Mouse (Mus musculus) retina, embryonic 14.5 days (tissue): ENCODE data around the gene Sugct.
A peak's percentile ranks its signal among the peaks of the same experiment; 100 is the strongest.
"Not testable (repeated sequence)": the region's sequence is repeated elsewhere in the genome, so short reads cannot be mapped to it uniquely, and the experiment has no call there.

Source experiments
- DNase-seq: peaks from one replicate; pipeline ENCODE4 v3.0.0-alpha.2; 2015; ENCODE audit warnings: low spot score

Gene Sugct

GRCm38 (mm10) chr13:16878056-16878455 is 817.3 kb downstream of the Sugct start:
- DNase-seq = no peak

GRCm38 (mm10) chr13:16859986-16860385 is 835.4 kb downstream of the Sugct start:
- DNase-seq = peak; percentile 47

- DNase-seq = no peak
Measured at GRCm38 (mm10) chr13:16847236-16847635, 848.1 kb downstream of the Sugct start.

GRCm38 (mm10) chr13:16840994-16841393 is 854.4 kb downstream of the Sugct start:
- DNase-seq = no peak

- no peak for DNase-seq
Measured at GRCm38 (mm10) chr13:16838409-16838808, 856.9 kb downstream of the Sugct start.

DNA sequence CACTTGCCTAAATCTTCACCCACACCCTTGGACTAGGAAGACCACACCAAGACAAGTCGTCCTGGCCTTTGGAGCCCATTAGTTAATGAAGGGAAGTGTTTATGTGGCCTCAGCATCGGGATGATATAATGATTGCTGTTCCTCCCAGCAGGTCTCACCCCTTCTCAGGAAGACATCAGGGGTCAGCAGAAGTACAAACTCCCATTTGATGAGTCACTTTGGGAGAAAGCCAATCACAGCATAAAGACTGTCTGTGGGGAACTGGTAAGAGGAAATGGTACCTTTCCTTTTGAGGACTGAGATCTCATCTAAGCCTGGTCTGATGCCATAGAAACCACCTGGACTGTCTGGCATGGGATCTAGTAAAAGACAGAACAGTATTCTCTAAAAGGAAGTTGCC is 860.2 kb downstream of the Sugct start:
- no peak for DNase-seq

DNA sequence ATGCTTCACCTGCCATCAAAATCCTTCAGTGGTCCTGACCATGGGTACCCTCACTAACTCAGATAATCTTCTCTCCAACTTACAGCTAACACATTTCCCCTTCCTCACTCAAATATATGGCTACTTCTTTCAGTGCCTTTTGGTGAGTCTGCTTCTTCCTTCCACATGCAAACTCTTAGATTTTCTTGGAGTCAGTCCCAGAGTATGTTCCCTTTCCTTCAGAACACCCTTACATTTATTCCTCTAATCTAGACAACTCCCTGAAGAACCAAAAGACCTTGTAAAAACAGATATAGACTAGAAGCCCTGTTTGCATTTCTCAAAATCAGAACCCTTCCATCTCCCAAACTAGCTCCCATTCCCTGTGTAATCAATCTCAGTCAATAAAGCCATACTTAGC is 862.3 kb downstream of the Sugct start:
- DNase-seq = no peak

DNA sequence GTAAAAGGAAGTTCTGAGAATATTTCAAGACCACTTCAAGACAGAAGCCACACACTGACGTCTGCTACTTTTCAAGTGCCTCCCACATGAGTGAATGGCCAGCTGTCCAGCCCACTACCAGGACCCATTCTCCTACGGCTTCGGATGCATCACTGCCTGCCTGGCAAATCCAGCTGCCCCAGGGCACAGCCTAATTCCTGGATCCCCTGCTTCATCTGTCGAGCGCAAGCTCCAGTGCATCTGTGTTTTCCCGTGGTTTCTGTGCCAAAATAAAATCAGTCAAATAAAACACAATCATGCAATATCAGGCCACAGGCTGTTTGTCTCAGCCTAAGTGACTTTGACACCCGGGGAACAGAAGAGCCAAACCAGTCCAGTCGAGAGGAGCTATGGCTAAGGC is 863.5 kb downstream of the Sugct start:
- no peak for DNase-seq

GRCm38 (mm10) chr13:16830291-16830690 is 865.1 kb downstream of the Sugct start:
- not testable (repeated sequence) for DNase-seq

DNA sequence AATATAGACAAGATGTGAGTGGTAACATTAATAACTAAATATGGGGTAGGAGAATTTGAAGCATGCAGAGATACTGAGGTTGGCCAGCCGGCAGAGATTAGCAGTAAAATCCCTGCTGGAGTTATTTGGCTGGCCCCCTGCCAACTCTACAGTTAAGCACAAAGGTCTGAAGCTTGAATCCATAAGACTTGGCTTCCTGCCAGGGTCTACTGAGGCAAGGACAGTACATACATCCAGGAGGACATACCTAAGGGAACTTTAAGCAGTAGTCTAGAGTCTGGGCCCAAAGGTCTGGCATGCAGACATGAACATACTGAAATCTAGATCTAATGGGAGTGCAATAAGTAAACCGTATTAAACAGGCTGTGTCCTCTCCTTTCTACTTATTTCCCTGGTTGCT is 865.8 kb downstream of the Sugct start:
- DNase-seq = no peak

DNA sequence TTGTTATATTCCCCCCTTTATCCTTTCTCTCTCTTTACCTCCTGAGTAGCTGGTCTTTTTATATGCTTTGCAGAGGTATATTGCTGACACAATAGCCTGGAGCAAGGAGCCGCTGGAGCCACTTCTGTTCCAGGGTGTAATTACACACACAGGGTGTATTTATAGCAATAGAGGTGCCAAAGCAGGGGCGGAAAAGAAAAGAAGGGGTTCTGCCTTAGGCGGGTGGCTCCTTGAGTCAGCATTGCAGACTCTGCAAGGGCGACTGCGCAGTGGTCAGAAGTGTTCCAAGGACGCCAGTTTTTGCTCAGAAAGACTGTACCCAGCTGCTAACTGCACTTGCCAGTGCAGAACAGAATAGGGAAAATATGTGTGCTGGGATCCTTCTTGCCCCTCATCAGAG is 869.7 kb downstream of the Sugct start:
- DNase-seq = no peak

DNA sequence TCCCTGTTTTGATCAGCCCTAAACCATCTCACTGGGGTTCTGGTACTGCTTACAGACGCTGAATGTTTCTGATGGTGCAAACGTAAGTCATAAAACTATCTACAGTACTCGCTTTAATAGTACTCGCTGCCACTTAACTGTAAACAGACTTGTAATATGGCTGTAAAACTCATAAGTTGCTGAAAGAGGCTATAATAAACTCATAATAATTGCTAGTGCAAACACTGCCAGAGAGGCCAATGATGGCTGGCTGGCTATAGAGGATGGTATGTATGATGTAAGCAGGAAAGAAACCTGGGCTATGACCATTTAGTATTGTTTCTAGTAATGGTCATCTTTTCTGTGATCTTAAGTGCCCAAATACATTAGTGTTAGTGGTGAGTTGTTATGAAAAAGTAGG is 873.6 kb downstream of the Sugct start:
- DNase-seq = no peak

DNA sequence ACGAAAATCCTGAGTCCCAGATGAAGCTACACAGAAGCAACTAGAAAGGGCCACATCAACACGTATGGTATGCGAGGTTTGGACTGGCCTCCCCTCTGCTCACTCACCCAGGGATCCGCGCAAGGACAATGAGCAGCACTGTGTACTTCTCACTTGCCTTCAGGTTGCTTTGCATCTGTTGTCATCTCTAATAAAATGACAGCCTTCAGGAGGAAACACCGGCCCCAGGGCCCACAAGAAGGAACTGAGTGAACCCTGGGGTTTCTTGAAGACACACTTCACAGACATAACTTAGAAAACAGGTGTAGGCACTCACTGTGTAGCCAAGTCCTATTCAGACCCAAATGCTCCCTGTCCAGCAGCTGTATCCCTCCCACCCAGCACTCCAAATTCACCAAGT is 877.9 kb downstream of the Sugct start:
- DNase-seq = no peak

DNA sequence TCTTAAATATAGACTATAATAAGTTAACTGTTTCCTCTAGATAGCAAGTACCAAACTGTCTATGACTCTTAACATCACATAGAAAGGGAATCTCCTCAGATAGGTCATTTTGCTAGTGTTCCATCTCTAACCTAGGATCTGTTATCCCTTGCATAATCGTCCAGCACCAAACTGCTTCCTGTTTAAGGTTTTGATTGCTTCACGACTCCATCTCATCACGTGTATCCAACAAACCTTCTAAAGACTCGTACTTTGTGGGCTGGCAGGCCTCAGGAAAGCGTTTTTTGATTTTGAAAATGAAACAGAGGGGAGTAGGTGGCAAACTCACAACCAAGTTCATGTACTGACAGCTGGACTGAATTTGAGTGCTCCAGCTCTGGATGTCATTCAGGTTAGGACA is 878.6 kb downstream of the Sugct start:
- DNase-seq = no peak

GRCm38 (mm10) chr13:16812268-16812667 is 883.1 kb downstream of the Sugct start:
- DNase-seq = no peak
